8 mouse cellular contexts compared by ENCODE assay signal in the genomic region with DNA sequence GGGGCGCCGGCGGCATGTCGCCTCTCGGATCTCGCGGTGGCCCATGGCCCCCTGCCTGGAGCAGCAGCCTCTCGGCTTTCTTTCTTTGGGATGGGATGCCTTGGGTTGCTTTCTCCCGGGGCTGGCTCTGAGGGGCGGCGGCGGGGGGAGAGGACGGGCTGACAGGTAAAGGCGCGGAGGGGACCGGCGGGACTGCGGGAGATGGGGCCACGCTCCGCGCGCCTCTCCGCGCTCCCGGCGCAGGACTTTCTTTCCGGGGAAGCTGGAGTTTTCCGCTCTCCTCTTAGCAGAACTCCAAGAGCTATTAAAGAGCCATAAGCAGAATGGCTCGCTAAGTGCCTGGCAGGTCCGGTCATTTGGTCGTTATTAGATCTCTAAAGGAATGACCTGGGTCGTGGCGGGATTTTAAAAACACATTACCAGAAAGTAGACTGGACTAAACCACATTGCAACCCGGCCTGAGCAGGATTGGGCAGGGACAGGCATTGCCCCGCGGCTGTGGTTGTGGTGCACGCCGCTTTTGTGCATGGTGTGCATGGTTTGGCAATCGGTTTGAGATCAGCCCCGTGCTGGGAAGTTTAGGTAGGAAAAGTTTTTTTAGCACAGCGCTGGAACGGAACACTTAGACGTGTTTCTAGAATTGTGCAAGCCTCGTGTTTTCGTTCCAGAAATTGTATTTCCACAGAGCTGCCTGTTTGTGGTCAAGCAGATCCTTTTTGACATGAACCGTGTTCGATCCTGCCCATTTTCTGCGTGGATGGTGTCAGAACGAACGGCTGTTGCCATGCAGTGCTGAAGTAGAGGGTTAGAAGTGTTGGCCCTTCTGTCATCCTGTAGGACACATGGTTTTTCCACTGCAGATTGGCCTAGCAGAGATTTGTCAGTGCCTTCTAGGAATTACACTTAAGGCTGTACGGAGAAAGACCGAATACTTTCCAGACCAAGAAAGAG. TPM values are rescaled to one million over a fixed set of nuclear protein-coding genes. Genes with fewer than 3 reads are reported as not detected.
DNase-seq lines count a peak whose midpoint lies in the region; ATAC-seq lines count a peak whose summit lies in the region.

No protein-coding gene starts in this region.

- WGBS in forebrain, embryonic 12.5 days, result 2% methylated on average over 52 of the region's 52 CpGs
- WGBS in hindbrain, embryonic 11.5 days, result 2% methylated on average over 52 of the region's 52 CpGs

- H3K27ac ChIP-seq in forebrain, embryonic 12.5 days, result peak overlapping the region; percentile 90
- H3K27ac ChIP-seq in hindbrain, embryonic 11.5 days (ENCODE audit: low read depth, low read length), result peak overlapping the region; percentile 91

- no peaks in the 10 kb centered on the region for H3K9me3 ChIP-seq in forebrain, embryonic 12.5 days
- H3K9me3 ChIP-seq in hindbrain, embryonic 11.5 days (ENCODE audit: control insufficient read depth, low read length), result no peaks in the 10 kb centered on the region

- peak overlapping the region; percentile 83 for H3K4me3 ChIP-seq in forebrain, embryonic 12.5 days (replicated peaks)
- H3K4me3 ChIP-seq in hindbrain, embryonic 11.5 days (ENCODE audit: low read depth, low read length), result peak overlapping the region; percentile 62

- no peaks in the 10 kb centered on the region for H3K36me3 ChIP-seq in forebrain, embryonic 12.5 days (replicated peaks)
- H3K36me3 ChIP-seq in hindbrain, embryonic 11.5 days (ENCODE audit: control insufficient read depth, insufficient read depth, low read length), result no peaks in the 10 kb centered on the region

- H3K9ac ChIP-seq in forebrain, embryonic 12.5 days, result peak overlapping the region; percentile 92
- H3K9ac ChIP-seq in hindbrain, embryonic 11.5 days (ENCODE audit: low read depth, low read length), result peak overlapping the region; percentile 70

- no peak for DNase-seq in cerebellum, adult 11 months
- DNase-seq in brain, embryonic 18.5 days (ENCODE audit: low read depth, low spot score), result peak; percentile 10
- DNase-seq in hindbrain, embryonic 11.5 days (ENCODE audit: low spot score), result peak; percentile 65
- peak; percentile 21 for DNase-seq in layer of hippocampus, adult 9-10 months (ENCODE audit: low spot score)
- peak; percentile 48 for DNase-seq in lung, postnatal 10 days
- peak; percentile 52 to 61 for DNase-seq in right cerebral cortex, postnatal 10 days (ENCODE audit: low spot score in 2 of 2)

- peaks cover 21% of the 10 kb centered on the region for H3K4me1 ChIP-seq in forebrain, embryonic 12.5 days
- no peaks in the 10 kb centered on the region for H3K4me1 ChIP-seq in hindbrain, embryonic 11.5 days (replicated peaks; ENCODE audit: control insufficient read depth, insufficient read depth, low read length)

- peak overlapping the region; percentile 62 for H3K4me2 ChIP-seq in forebrain, embryonic 12.5 days
- peak overlapping the region; percentile 68 for H3K4me2 ChIP-seq in hindbrain, embryonic 11.5 days (replicated peaks; ENCODE audit: low read depth, low read length)

- no peaks in the 10 kb centered on the region for H3K27me3 ChIP-seq in forebrain, embryonic 12.5 days
- no peaks in the 10 kb centered on the region for H3K27me3 ChIP-seq in hindbrain, embryonic 11.5 days (ENCODE audit: control insufficient read depth, insufficient read depth, low read length)

- peak; percentile 65 for ATAC-seq in cerebellum, adult (ENCODE audit: insufficient number of reproducible peaks, low FRiP score, low TSS enrichment)
- peak; percentile 69 for ATAC-seq in forebrain, embryonic 12.5 days (ENCODE audit: low FRiP score)
- ATAC-seq in hindbrain, embryonic 11.5 days (ENCODE audit: low FRiP score), result peak; percentile 51

RNA-seq across cellular contexts. Expression of gene Arl15, which starts 0.7 kb away (rescaled TPM):
- polyA plus RNA-seq in forebrain, embryonic 12.5 days (2016; fragmentation: Nextera tagmentation; extraction: Ambion mirVana), result 15.7 and 16.9 TPM in 2 replicates
- polyA plus RNA-seq in hindbrain, embryonic 11.5 days (2014; fragmentation: Nextera tagmentation; extraction: Ambion mirVana), result 13.8 and 19.0 TPM in 2 replicates
